Mouse (Mus musculus) hindbrain, embryonic 11.5 days (tissue): ENCODE measurements around the gene Faah. TPM values are rescaled to one million over a fixed set of nuclear protein-coding genes. Genes with fewer than 3 reads are reported as not detected.

ENCODE experiments used
- ATAC-seq: fragments of 200-750 bp; cut with Nextera tagmentation; 2 replicates; pipeline ENCODE4 v1.8.0; 2017; ENCODE audit warnings: mild to moderate bottlenecking, moderate TSS enrichment, moderate library complexity; ENCODE audit not compliant: low FRiP score
- DNase-seq: peaks from one replicate; pipeline ENCODE4 v3.0.0-alpha.2; 2015; ENCODE audit warnings: low spot score
- H3K27ac ChIP-seq: fragments of 300-500 bp; sonication (generic); 2 replicates; pipeline ENCODE4 v1.5.1; 2014; ENCODE audit warnings: mild to moderate bottlenecking, low read depth, low read length
- H3K27me3 ChIP-seq: fragments of 300-500 bp; sonication (generic); 2 replicates; pipeline ENCODE4 v1.6.1; 2014; ENCODE audit warnings: mild to moderate bottlenecking, low read length, moderate library complexity, mixed read lengths; ENCODE audit not compliant: control insufficient read depth, insufficient read depth
- H3K36me3 ChIP-seq: fragments of 300-500 bp; sonication (generic); 2 replicates; pipeline ENCODE4 v1.6.1; 2014; ENCODE audit warnings: mild to moderate bottlenecking, low read length, moderate library complexity, mixed read lengths; ENCODE audit not compliant: control insufficient read depth, insufficient read depth
- H3K4me1 ChIP-seq: fragments of 300-500 bp; sonication (generic); replicated peaks from 2 replicates; pipeline ENCODE4 v1.6.1; 2014; ENCODE audit warnings: low read length, mixed read lengths; ENCODE audit not compliant: control insufficient read depth, insufficient read depth
- H3K4me2 ChIP-seq: fragments of 300-500 bp; sonication (generic); replicated peaks from 2 replicates; pipeline ENCODE4 v1.6.1; 2014; ENCODE audit warnings: mild to moderate bottlenecking, low read depth, low read length
- H3K4me3 ChIP-seq: fragments of 300-500 bp; sonication (generic); 2 replicates; pipeline ENCODE4 v1.5.1; 2014; ENCODE audit warnings: low read depth, low read length
- H3K9ac ChIP-seq: fragments of 300-500 bp; sonication (generic); 2 replicates; pipeline ENCODE4 v1.6.1; 2014; ENCODE audit warnings: low read depth, low read length
- H3K9me3 ChIP-seq: fragments of 300-500 bp; sonication (generic); 2 replicates; pipeline ENCODE4 v1.6.1; 2016; ENCODE audit warnings: low read length; ENCODE audit not compliant: control insufficient read depth
- WGBS: fragments of 180-500 bp; shearing (Covaris S2); extraction: QIAGEN DNeasy Blood & Tissue Kit; methylation state at CpG from one replicate; pipeline ENCODE4 v1.1.7; 2014; 5-methylcytosine and 5-hydroxymethylcytosine counted together
- polyA plus RNA-seq: library from polyadenylated mRNA; unstranded; fragments of >200 nt; fragmentation: Nextera tagmentation; extraction: Ambion mirVana; gene quantifications from 2 replicates; pipeline ENCODE4 v1.2.1, GENCODE M21; 2014

The Faah gene
- polyA plus RNA-seq, 1 experiment from 2014 or later = 3.9 TPM

DNA sequence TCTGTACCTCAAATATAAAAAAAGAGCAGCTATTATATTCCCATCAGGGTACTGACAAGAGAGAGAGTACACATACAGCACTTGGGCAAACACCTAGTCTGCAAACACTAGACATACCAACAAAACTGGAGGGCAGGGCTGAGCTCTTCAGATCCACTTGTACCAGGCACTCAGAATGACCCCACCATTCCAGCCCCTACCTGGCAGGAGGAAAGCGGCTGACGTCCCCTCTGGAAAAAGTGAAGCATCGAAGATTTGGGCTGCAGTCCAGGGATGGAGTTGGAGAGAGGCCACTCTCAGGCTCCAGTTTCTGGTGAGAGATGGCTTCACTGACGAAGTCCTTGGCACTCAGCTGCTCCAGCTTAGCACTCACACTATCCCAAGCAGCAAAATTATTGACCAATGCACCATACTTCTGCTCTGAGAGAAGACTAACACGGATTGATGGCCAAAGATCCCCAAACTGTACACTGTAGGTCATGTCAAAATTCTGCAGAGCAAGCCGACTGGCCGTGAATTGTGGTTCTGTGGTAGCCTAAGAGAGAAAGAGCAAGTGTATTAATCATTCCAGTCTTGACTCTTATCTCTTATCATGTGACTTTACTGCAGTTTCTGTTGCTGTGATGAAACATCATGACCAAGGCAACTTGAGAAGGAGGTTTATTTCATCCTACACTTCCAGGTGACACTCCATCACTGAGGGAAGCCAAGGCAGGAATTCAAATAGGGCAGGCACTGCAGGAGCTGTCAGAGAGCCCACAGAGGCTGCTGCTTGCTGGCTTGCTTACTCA lies 30.6 kb upstream of the Faah start:
- no peak overlapping the region for H3K9ac ChIP-seq
- WGBS = 81% methylated on average over 7 of the region's 7 CpGs
- no peaks in the 10 kb centered on the region for H3K27me3 ChIP-seq
- no peak overlapping the region for H3K4me2 ChIP-seq
- H3K4me3 ChIP-seq = no peak overlapping the region
- H3K4me1 ChIP-seq = 0 out of 2 replicates have a peak, but pooled peaks cover 4% of the 10 kb centered on the region
- DNase-seq (no peak), ATAC-seq (no peak)
- H3K27ac ChIP-seq = no peak overlapping the region
- no peaks in the 10 kb centered on the region for H3K36me3 ChIP-seq
- no peaks in the 10 kb centered on the region for H3K9me3 ChIP-seq

DNA sequence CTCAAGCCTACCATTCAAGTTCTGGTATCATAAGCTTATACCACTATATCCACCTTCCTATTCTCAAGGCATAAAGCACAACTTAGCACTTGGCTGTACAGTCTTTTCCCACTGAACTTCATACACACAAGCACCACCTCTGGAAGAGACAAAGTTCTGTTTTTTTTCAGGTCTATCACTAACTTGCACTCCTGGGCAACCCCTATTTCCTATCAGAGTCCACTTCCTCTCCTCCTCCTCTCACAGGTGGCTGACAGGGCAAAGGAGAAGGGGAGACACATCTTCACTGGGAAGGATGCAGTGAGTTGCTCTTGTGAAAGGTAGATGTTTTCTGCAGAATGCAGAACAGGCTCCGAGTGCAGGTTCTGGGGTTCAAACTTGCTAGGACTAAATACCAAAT lies 30.0 kb upstream of the Faah start:
- Histone ChIP-seq H3K9me3 (no peaks in the 10 kb centered on the region), H3K36me3 (0 out of 2 replicates have a peak, but pooled peaks cover 3% of the 10 kb centered on the region), H3K27me3 (no peaks in the 10 kb centered on the region), H3K9ac (no peak overlapping the region), H3K27ac (no peak overlapping the region), H3K4me2 (no peak overlapping the region), H3K4me3 (no peak overlapping the region), H3K4me1 (0 out of 2 replicates have a peak, but pooled peaks cover 4% of the 10 kb centered on the region)
- ATAC-seq (no peak), DNase-seq (no peak)
- WGBS = 96% methylated on average over 1 of the region's 1 CpGs

DNA sequence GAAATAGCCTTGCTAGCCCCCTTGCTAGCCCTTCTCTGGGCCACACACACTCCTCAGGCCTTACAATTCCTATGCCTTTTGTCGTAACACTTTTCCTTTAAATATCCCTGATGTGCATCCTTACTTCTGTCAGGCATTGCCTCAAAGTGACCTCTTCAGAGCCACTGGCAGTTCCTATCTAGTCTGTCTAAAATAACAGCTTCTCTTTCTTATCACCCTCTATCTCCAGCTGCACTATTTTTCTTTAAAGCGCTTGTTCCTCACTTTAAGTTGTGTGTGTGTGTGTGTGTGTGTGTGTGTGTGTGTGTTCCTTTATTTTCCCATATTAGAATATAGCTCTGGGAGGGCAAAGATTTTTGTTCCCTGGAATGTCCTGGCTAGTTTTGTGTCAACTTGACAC lies 28.9 kb upstream of the Faah start:
- no peaks in the 10 kb centered on the region for H3K27me3 ChIP-seq
- no peak for ATAC-seq
- no peak for DNase-seq
- no peaks in the 10 kb centered on the region for H3K9me3 ChIP-seq
- H3K4me2 ChIP-seq = no peak overlapping the region
- H3K4me3 ChIP-seq = no peak overlapping the region
- H3K36me3 ChIP-seq = 0 out of 2 replicates have a peak, but pooled peaks cover 3% of the 10 kb centered on the region
- no peaks in the 10 kb centered on the region for H3K4me1 ChIP-seq
- H3K27ac ChIP-seq = no peak overlapping the region
- WGBS = 94% methylated on average over 2 of the region's 2 CpGs
- H3K9ac ChIP-seq = no peak overlapping the region

DNA sequence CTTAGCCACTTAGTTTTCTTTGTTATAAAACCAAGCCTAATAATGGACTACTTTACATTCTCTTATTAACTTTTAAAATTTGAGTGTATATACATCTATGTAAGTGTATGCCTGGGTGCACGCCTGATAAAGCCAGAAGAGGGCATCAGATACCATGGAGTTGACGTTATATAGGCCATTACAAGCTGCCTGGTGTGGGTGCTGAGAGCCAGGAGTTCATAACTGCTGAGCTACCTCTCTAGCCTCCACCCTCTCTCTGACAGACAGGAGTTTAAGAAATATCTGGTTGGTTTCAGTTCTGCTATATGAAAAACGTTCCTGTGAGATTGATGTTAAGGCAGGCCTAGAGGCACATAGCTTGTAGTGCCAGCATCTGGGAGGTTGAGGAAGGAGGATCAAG lies 24.5 kb upstream of the Faah start:
- H3K27ac ChIP-seq = no peak overlapping the region
- DNase-seq = no peak
- WGBS = 85% methylated on average over 3 of the region's 3 CpGs
- H3K4me2 ChIP-seq = no peak overlapping the region
- H3K27me3 ChIP-seq = no peaks in the 10 kb centered on the region
- H3K9ac ChIP-seq = no peak overlapping the region
- 0 out of 2 replicates have a peak, but pooled peaks cover 3% of the 10 kb centered on the region for H3K36me3 ChIP-seq
- ATAC-seq = no peak
- H3K4me1 ChIP-seq = no peaks in the 10 kb centered on the region
- H3K9me3 ChIP-seq = no peaks in the 10 kb centered on the region
- H3K4me3 ChIP-seq = no peak overlapping the region

DNA sequence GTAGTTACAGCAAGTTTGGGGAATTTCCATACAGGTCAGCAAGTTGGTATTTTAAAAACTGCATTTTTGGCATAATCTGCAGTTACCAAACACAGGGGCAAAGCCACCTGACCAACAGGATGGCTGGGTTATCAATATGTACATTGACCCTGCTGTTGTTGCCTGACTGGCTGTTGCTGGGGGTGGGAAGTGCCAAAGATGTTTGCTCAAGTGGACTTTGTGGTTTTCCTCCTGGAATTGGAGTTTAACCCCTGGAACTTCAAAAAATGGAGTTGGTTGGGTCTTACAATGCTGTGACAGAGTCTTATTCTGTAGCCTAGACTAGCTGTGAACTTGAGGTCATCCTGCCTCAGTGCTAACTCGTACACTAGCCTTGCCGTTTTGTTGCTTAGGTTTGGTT lies 22.7 kb upstream of the Faah start:
- 93% methylated on average over 2 of the region's 2 CpGs for WGBS
- Histone ChIP-seq H3K4me2 (no peak overlapping the region), H3K4me1 (no peaks in the 10 kb centered on the region), H3K27ac (no peak overlapping the region), H3K9ac (no peak overlapping the region), H3K27me3 (no peaks in the 10 kb centered on the region), H3K4me3 (no peak overlapping the region), H3K36me3 (0 out of 2 replicates have a peak, but pooled peaks cover 3% of the 10 kb centered on the region), H3K9me3 (no peaks in the 10 kb centered on the region)
- DNase-seq (no peak), ATAC-seq (no peak)

DNA sequence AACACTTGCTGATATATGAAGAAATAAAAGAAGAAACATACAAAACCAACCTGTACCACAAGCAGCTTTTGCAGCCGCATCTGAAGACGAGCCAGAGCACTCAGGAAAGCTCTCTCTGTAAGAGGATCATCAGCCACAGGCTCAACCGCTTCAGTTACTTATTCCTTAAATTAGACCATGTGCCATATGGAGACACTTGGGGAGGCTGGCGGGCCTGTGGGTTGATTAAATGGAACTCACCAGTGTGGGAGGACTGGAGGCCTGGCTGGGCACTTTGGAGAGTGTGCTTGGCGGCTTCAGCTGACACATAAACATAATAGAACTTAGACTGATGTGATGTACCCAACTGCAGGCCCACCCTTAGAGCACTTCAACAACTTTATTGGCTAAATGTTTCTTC lies 15.6 kb upstream of the Faah start:
- H3K36me3 ChIP-seq = peaks cover 5% of the 10 kb centered on the region; the same call in 1 of the 2 replicates
- WGBS = 88% methylated on average over 5 of the region's 5 CpGs

DNA sequence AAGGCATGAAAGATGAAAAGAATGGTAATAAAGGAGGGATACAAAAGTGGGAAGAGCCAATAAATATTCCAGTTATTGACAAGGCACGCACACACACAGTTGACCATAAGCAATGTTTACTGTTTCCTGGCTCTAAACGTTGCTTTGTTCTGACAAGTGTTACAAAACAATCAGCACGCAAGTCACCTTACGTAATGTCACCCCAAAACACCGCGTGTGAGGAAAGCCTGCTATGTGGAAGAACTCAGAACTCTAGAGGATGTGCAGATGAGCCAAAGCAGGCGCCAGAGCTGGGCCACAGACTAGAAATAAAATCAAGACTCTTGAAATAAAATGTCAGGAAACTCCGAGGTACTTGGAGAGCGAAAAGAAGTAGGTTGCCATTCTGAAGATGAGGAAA lies 15.2 kb upstream of the Faah start:
- 91% methylated on average over 9 of the region's 9 CpGs for WGBS
- Histone ChIP-seq H3K36me3 (peaks cover 5% of the 10 kb centered on the region; the same call in 1 of the 2 replicates), H3K9ac (no peak overlapping the region)

More for the DNA sequence above, 15.6 kb upstream of the Faah start:
- no peak overlapping the region for H3K9ac ChIP-seq
- H3K4me3 ChIP-seq = no peak overlapping the region
- no peaks in the 10 kb centered on the region for H3K27me3 ChIP-seq
- DNase-seq = no peak
- no peak for ATAC-seq
- no peak overlapping the region for H3K4me2 ChIP-seq
- H3K27ac ChIP-seq = no peak overlapping the region
- no peaks in the 10 kb centered on the region for H3K4me1 ChIP-seq
- H3K9me3 ChIP-seq = no peaks in the 10 kb centered on the region

DNA sequence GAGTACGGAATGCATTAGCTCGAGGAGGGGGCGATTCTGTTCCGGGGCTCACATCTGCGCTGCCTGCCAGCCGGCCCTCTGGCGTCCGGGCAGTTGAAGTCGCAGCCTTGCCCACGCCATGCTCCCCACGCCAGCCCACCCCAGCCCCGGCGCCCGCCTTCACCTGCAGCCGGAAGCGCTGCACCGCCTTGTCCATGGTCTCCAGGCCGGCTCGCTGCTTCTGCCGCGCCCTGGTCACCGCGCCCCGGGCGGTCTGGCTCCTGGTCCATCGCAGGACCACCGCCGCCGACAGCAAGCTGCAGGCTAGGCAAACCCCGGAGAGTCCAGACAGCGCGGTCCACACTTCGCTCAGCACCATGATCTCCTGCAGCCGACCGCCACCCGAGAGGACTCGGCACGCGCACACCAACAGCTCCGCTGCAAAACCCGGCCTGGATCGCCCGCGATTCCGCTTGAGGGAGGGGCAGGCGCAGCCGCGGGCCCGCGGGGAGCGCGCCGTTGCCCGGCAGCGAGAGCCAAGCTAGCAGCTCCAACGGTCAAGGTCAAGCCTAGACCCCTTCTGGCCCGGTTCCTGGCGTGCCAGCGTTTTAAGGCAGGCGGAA lies 325 bp downstream of the Faah start:
- Histone ChIP-seq H3K36me3 (no peaks in the 10 kb centered on the region), H3K9ac (peak overlapping the region; percentile 55), H3K4me1 (no peaks in the 10 kb centered on the region), H3K27ac (0 out of 2 replicates have a peak overlapping the region, but pooled peaks have one; percentile 39), H3K27me3 (peaks cover 30% of the 10 kb centered on the region), H3K4me2 (peak overlapping the region; percentile 95), H3K9me3 (no peaks in the 10 kb centered on the region), H3K4me3 (peak overlapping the region; percentile 60)
- peak; percentile 90 for ATAC-seq
- under 1% methylated on average over 55 of the region's 60 CpGs for WGBS
- DNase-seq = peak; percentile 86

More for the DNA sequence above, 15.2 kb upstream of the Faah start:
- H3K4me2 ChIP-seq = no peak overlapping the region
- no peaks in the 10 kb centered on the region for H3K9me3 ChIP-seq
- no peak overlapping the region for H3K4me3 ChIP-seq
- no peak for DNase-seq
- no peaks in the 10 kb centered on the region for H3K27me3 ChIP-seq
- ATAC-seq = no peak
- no peaks in the 10 kb centered on the region for H3K4me1 ChIP-seq
- no peak overlapping the region for H3K27ac ChIP-seq
